Mouse (Mus musculus) 416B (cell line): Measurements from ENCODE around the gene Hint2.

Source experiments
- DNase-seq: peaks from one replicate; pipeline ENCODE4 v3.0.0; 2011; ENCODE audit warnings: low read depth

Hint2 gene

DNA sequence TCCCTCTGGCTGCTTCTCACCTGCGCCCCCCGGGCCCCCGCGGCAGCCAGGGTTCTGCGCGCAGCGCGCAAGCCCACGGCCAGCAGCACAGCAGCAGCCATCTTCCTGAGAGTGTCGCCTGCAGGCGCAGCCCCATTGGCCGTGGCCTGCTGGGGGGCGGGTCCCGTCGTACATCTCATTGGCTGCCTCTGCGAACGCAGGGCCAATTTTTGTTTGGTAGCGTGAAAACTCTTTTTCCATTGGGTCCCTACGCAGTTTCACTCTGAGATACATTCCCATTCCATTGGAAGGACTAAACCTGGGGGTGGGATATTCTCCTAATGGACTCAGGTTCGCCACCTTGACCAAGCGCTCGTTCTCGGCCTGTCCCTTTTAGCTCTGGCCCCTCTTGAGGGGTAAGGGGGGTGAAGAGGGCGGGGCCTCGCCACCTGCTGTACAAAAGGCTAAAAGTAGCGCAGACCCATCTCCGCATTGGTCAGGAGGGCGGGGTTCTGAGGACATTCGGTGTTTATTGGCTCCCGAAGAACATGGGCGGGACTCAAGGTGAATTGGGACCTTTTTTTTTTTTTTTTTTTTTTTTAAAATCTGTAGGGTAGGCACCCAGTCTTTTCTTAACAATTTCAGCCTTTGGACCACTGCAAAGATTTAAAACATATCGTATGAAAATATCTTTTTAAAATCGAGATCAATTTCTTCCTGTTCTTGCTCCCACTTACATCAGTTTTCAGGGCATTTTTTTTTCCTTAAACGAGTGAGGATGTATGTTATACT lies at the start of gene Hint2:
Hint2 (minus strand) TSS at position 128 of the 771 bp plus-strand sequence.
- peak; percentile 99 for DNase-seq

GRCm38 (mm10) chr4:43705991-43706390 lies 49.7 kb upstream of the Hint2 start:
- DNase-seq: no peak

DNA sequence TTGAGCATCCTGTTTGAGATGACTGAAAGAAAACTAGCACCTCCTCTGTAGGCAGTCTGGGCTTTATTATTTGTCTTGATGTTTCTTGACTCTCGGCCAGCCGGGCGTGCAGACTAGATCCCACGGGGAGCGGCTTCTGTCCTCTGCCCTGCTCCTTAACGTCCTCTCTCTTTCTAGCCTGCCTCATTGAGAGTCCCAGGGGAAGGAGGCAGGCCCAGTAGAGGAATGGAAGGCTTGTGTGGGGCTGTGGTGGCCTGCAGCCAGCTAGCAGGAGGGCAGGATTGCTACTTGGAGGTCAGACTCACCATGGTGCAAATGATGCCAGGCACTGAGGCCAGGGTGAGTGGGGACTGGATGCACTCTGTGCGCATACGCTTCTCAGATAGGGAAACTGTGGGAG lies 47.6 kb upstream of the Hint2 start:
- no peak for DNase-seq

- no peak for DNase-seq
Measured at GRCm38 (mm10) chr4:43703439-43703838, 47.2 kb upstream of the Hint2 start.

GRCm38 (mm10) chr4:43700707-43701106 lies 44.4 kb upstream of the Hint2 start, which contains the start of gene Olfr70:
Gene Olfr70, minus strand, starts transcription at chr4:43700807.
- no peak for DNase-seq

DNA sequence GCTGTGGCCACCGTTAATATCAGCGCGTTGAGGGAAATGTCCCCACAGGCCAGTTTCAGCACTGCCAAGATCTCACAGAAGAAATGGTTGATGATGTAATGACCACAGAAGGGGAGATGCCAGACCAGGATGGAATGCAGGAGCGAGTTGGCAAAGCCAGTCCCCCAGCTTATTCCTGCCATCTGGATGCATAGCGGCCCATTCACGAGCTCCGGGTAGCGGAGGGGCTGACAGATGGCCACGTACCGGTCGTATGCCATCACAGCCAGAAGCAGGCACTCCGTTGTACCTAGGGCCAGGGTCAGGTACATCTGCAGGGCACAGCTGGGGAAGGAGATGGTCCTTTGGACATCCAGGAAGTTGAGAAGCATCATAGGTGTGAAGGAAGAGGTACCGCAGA lies 40.3 kb upstream of the Hint2 start:
- no peak for DNase-seq

DNA sequence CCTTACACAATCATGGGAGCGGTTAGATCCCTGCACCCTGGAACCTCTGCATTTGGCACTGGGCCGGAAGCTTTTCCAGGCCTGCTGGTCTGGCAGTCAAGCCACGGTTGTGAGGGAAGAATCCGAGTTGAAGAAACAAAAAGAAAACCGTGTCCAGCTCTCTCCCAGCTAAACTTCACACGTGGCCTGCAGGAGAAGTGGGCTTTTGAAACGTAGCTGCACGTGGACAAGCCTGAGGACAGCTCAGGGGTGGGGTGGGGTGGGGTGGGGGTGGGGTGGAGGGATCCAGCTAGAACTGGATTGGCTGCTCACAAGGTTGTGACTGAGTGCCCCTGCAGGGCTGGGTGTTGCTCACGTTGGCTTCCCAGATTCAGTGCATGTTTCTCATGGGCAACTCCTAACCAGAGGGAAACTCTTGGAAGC lies 39.0 kb upstream of the Hint2 start:
- DNase-seq: no peak

DNA sequence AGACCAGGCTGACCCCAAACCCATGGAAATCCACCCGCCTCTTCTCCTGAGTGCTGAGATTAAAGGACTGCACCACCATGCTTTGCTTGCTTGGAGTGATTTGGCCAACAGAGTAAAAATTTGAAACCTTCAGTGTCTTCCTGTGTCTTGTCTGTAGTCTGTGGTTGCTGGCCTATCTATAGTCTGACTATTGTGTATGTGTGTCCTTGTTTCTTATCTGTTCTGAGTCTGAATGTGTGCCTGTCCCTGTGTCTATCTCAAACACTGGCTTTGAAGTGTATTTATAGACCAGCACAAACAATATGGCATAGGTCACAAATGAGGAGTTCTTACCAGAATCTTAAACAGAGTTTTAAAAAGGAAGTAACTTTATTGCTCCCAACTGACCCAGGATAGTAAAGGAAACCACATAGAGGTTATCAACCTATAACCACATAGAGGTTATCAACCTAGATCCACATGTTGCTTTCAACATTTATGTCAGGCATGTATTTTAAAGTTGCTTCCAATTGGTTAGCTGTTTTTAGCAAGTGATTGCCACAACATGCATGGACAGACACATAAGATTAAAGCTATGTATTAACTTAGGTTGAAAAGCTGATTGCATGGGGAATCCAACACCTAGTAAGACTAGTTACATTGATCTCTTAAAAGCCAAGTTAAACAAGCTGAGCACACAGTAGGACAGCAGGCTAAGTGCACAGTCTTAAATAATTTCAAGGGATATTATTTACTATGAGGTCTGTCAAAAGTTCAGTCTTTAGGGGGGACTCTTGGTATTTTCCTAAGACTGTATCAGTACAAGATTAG lies 38.4 kb upstream of the Hint2 start:
- peak; percentile 84 for DNase-seq

GRCm38 (mm10) chr4:43693806-43694241 lies 37.6 kb upstream of the Hint2 start:
- DNase-seq: peak; percentile 96

DNA sequence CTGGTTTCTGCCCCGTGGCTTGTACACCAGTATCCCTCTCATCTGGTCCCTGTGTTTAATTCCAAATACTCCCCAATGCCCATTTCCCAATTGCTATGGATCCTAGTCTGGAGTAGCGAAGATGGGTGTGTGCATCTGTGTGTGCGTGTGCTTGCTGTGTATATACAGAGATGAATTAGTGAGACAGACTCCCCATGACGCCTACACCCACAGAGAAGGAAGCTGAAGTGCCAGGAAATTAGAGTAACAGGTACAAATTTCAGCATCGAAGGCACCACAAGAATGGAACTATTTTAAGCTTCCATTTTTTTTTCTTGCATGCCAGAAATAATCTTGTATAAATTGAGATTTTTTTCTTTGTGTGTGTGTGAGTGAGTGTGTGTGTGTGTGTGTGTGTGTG lies 34.8 kb upstream of the Hint2 start:
- no peak for DNase-seq

DNA sequence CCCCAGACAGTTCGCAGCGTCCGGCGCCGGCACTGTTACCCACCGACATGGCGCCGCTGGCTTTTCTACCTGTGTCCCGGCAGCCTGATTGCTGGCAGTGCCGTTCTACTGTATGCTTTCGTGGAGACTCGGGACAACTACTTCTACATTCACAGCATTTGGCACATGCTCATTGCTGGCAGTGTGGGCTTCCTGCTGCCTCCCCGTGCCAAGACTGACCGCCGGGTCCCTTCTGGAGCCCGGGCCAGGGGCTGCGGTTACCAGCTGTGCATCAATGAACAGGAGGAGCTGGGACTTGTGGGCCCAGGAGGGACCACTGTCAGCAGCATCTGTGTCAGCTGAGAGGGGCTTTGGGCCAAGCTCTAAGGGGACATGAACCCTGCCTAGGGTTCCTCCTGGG lies 33.8 kb upstream of the Hint2 start:
- no peak for DNase-seq

GRCm38 (mm10) chr4:43679416-43680043 lies 23.3 kb upstream of the Hint2 start:
- DNase-seq: no peak

- DNase-seq: no peak
Measured at GRCm38 (mm10) chr4:43678541-43678940, 22.3 kb upstream of the Hint2 start.

GRCm38 (mm10) chr4:43675608-43676007 lies 19.3 kb upstream of the Hint2 start:
- no peak for DNase-seq

- DNase-seq: no peak
Measured at GRCm38 (mm10) chr4:43674974-43675373, 18.7 kb upstream of the Hint2 start.

DNA sequence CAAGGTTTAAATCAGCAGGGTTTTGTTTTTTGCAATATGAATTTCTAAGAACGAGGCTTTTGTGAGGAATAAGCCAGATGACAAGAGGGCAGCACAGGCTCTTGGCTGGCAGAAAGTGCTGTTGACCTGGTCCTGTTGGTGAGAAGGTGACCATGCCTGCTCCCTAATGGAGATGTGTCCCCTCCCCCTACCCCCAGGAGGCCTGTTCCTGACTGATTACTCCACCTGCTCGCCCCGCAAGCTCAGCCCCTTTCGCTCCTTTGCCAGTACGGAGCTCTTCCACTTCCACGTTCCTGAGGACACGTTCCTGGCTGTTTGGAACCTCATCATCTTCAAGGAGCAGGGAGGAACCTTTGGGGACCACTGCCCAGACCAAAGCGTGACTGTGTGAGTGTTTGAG lies 17.4 kb upstream of the Hint2 start:
- DNase-seq: no peak

DNA sequence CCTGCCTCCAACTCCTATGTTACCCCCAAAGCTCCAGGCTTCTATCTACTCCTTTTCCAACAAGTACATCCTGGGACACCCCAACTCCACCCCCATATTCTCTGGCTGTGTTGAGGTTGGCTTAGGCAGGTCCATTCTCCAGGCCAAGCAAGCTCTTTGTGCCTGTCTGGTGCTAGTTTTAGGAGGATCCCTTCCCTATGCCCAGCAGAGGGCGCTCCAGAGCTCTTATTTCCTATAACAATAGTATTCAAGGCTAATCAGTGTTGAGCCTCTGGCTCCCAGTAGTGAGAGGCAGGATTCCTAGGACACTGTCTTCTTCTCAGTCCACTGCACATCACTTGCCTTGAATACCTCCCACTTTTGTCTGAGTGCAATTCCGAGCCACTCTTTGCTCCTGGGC lies 15.8 kb upstream of the Hint2 start:
- DNase-seq: peak; percentile 86

GRCm38 (mm10) chr4:43669428-43669794 lies 13.1 kb upstream of the Hint2 start:
- peak; percentile 11 for DNase-seq

DNA sequence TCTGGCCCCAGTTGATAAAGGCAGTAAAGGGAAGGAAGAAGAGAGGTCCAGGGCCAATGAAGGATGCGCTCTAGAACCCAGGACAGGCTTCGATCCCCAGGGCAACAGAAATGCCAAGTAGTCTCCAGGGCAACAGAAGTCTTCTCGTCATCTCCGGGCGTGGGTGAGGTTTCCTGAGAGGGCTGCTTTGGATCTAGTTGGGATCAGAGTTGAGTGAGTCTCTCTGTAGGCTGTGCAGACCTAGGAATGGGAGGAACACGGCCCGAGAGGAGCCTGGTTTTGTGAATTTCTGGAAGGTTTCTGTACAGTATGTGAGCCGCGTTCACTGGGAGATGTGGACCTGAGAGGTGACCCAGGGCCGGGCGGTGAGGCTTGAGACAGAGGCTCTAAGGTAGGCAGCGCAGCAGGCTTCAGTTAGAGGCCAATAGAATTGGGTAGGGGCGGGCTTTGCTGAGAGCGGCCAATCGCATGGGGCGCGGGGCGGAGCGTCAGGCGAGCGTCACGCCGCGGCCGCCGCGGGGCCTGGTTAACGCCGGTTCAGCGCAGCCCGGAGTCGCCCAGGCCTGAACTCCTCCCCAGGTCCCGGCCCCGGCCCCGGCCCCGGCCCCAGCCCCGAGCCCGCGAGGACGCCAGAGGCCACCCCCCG lies 12.6 kb upstream of the Hint2 start, which contains the start of the genes Tmem8b and Fam221b:
Tmem8b (plus strand) TSS at position 190 of the 646 bp plus-strand sequence.
Fam221b (minus strand) TSS at position 364 of the 646 bp plus-strand sequence.
- peak; percentile 75 for DNase-seq

DNA sequence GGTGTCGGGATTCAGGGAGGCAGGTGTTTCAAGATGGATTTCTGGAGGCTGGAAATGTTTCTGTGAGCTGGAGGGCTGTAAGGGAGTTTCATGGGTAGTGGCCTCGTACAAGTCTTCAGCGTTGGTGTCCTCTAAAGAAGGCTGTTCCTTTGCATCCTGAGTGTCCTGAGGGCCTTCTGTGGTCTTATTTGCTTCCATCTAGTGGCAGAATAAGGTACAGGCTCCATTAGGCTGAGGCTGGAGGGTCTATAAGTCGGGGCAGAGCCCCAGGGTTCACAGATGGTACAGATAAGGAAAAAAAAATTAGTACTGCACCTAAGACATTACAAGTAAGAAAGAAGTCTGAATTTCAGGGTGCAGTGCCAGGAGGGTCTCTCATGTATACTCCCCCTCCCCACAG lies 10.1 kb upstream of the Hint2 start:
- DNase-seq: peak; percentile 64

DNA sequence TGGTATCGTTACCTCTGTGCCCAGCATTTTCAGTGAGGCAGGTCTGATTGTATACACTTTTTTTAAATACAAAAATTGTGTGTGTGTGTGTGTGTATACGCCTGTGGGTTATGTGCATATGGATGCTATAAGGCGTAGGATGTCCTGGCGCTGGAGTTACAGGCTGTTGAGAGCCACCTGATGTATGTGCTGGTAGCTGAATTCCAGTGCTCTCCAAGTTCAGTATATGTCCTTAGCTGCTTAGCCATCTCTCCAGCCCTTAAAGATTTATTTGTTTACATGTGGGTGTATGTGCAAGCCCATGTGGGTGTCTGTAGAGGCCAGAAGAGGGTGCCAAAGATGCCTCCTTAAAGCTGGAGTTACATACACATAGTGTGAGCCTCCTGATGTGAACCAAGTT lies 880 bp upstream of the Hint2 start:
- DNase-seq: peak; percentile 66
